Mouse (Mus musculus): Measurements from ENCODE around the gene Wdfy2. TPM values are rescaled to one million over a fixed set of nuclear protein-coding genes. Genes with fewer than 3 reads are reported as not detected.

The Wdfy2 gene
- total RNA-seq, 2 experiments from 2014 or later: 8.0 TPM

DNA sequence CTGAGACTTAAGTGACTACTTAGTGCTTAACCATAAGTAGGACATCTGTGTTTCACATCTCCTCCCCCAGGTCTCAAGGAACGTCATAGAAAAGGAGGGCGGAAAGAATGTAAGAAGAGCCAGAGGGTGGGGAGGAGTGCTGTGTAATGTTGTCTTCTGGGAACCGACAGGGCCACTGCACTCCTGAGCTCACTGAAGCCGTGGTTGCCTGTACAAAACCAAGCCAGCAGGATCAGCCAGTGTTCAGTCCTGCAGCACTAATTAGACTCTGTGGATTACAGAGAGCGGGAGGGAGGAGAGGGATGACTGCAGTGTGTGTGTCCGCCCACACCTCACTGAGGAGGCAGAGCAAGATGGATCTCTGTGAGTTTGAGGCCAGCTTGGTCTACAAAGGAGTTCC is 13.5 kb downstream of the Wdfy2 start:
- Histone ChIP-seq H3K4me3 (no peak overlapping the region), H3K27ac (peak overlapping the region; percentile 64)
- intact Hi-C loops (cut with DNase I): no loop called here
- peak; percentile 39 for DNase-seq
- TF ChIP-seq CTCF (IDR thresholded peaks at IDR 0.05): no peak

DNA sequence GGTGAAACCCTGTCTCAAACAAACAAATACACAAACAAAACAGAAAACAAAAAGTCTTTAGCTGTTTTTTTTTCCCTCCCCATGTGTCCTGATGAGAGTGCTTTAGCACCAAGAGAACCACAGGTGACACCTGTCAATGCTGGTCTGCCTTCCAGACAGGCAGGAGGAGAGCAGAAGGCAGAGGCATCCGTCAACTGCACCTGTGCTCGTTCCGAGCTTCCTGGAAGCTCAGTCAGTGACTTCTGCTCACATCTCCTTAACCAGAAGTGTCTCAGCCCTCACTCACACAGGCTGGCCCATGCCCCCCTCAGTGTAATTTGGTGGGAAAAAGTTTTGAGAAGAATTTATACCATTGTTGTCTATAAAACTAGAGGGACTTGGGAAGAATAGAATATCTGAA is 15.4 kb downstream of the Wdfy2 start:
- intact Hi-C loops (cut with DNase I): loop anchor here (2.0 kb wide), 1 partner anchor 16 kb away; no protein-coding TSS in a partner anchor
- DNase-seq: no peak
- TF ChIP-seq CTCF (IDR thresholded peaks at IDR 0.05): no peak
- H3K4me3 ChIP-seq: no peak overlapping the region
- H3K27ac ChIP-seq: peak overlapping the region; percentile 59; the same call in 1 of the 2 replicates

DNA sequence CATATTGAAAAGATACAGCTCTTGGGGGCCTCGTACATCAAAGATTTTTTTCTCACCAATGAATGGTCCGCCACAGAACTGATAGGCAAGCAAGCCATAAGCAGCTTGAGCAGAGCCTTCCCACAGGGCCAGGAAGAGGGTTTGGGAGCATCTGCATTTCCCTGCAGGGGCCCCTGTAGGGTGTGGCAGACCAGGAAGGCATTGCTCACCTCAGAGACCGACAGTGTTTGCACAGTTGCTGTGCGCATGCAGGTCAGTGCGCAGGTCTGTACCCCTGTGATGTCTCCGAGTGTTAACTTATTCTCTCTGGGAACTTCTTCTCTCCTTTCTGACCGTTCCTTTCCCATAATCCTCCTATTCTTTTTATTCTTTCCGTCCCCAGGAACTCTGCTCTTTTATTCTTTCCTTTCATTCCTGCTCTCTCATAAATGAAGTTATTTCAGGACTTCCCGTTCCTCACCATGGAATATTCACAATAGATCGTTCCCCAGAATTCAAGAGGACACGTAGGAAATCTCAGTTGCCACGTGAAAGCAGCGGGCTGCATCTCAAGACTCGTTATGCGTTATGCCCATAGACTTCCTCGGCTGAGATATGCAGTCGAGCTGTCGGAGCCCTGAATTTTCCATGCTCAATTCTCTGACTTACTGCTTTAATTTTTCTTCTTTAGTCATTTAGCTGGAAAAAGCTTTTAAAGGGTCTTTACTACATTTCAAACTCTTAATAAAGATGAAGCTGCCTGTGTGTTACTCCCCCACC is 17.8 kb downstream of the Wdfy2 start:
- H3K4me3 ChIP-seq: peak overlapping the region; percentile 35
- peak overlapping the region; percentile 50 for H3K27ac ChIP-seq
- no peak for DNase-seq
- intact Hi-C loops (cut with DNase I): no loop called here
- no peak for TF ChIP-seq CTCF (IDR thresholded peaks at IDR 0.05)

DNA sequence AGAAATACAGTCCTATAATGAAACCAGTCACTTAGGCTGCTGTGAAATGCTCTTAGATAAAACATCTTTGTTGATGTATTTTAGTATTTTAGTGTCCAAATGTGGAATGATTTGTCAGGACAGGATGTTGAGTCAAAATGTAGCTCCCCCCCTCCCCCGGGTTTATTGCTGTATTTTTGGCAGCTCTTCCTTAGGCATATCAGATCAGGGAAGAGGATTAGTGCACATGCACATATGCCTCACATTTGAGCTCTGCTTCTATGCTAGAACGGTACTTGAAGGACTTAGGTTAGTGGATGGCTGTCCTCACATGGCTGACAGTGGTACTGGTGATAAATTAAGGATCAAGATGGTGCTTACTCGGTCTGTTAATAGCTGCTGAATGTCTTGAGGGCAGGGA is 18.4 kb downstream of the Wdfy2 start:
- TF ChIP-seq CTCF (IDR thresholded peaks at IDR 0.05): no peak
- intact Hi-C loops (cut with DNase I): no loop called here
- DNase-seq: no peak
- peak overlapping the region; percentile 50 for H3K27ac ChIP-seq
- peak overlapping the region; percentile 35; the same call in 1 of the 2 replicates for H3K4me3 ChIP-seq

DNA sequence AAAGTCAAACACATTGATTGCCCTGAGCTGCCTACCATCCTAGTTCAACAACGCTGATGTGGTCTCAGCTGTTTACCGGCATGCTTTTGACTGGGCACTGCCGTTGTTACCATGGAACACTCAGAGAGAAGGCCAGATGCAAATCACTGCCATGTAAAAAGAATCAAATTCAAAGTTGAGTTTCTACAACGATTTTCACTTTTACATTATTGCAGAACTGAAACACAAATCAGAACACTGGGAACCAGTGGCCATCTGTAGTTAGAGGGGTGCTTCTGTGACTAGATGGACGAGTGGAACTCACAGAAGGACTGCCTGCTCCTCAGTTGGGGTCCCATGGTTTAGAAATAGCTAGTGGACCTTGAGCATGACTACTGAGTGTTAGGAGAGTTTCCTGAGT is 19.0 kb downstream of the Wdfy2 start:
- intact Hi-C loops (cut with DNase I): no loop called here
- no peak for TF ChIP-seq CTCF (IDR thresholded peaks at IDR 0.05)
- peak overlapping the region; percentile 50 for H3K27ac ChIP-seq
- DNase-seq: no peak
- H3K4me3 ChIP-seq: no peak overlapping the region

DNA sequence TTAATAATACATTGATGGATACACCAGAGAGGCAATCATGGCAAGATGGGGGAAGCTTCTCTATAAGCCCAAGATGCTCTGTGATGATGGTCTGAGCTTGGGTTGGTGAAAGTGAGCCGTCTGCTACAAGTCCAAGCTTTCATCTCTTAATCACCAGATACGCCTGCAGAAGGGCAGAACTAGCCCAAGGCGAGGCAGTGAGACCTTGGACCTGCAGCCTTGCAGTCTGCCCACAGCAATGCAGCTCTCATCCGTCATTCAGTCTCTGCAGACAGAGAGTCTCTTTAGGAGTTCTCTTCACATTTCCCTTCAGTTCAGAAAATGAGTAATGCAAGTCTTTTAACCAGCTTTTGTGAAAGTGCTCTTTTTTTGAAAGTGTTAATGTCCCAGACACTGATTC is 20.4 kb downstream of the Wdfy2 start:
- Histone ChIP-seq H3K27ac (peak overlapping the region; percentile 53), H3K4me3 (peak overlapping the region; percentile 19; the same call in 1 of the 2 replicates)
- intact Hi-C loops (cut with DNase I): no loop called here

DNA sequence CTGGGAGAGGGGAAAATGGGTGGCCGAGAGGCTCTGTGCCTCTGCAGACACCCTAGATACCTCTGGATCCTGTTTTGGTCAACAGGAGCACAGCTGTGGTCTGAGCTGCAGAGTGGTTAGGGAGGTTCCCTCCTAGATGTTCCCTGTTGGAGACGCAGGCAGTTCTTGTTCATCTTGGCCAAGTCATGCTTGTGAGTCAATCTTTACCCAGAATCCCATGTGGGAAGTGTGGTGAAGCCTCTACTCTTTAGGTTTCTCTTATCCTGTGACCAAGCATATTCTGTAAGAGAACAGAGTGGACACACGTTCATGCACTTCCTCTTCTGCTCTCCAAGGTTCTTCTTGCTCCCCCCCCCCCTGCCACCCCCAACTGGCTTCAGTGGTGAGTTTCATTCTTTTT is 20.8 kb downstream of the Wdfy2 start:
- intact Hi-C loops (cut with DNase I): no loop called here
- H3K27ac ChIP-seq: peak overlapping the region; percentile 53
- no peak for TF ChIP-seq CTCF (IDR thresholded peaks at IDR 0.05)
- DNase-seq: no peak
- H3K4me3 ChIP-seq: no peak overlapping the region

More for the DNA sequence above, 20.4 kb downstream of the Wdfy2 start:
- DNase-seq: no peak
- TF ChIP-seq CTCF (IDR thresholded peaks at IDR 0.05): no peak

DNA sequence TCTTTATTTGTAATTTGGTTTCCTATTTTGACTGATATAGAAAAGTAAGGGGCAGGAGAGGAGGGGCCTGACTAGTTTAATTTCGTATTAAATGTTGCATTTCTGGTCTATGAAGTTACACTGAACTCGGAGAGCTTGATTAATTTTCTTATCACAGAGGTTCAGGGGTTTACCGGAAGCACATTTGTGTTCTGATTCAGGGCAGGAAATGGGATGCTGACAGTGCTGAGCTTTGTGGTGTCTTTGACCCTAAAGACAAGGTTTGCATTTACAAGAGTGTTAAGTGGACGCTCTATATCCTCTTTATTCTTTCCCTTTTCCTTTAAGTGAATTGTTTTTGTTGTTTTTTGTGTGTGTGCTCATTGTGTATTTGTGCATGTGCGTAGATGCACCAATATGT is 25.1 kb downstream of the Wdfy2 start:
- H3K4me3 ChIP-seq: no peak overlapping the region
- no peak for DNase-seq
- TF ChIP-seq CTCF (IDR thresholded peaks at IDR 0.05): no peak
- no peak overlapping the region for H3K27ac ChIP-seq
- intact Hi-C loops (cut with DNase I): no loop called here

DNA sequence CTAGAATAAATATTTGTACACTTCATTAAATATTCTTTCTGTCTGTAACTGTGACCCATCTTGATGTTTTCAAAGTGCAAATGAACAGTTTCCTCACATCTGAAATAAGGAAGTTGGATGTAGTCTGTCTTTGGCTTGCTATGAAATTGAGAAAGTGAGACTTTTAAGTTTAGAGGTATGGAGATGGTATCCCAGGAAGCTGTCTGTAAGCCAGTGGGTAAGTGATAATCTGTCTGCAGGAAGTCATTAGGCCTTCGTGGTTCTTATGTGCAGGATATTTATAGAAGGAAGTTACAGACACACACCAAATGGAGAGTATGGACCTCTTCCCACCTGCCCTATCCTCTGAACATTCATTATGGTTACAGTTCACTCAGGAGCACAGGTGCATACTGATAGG is 26.8 kb downstream of the Wdfy2 start:
- TF ChIP-seq CTCF (IDR thresholded peaks at IDR 0.05): no peak
- H3K27ac ChIP-seq: peak overlapping the region; percentile 6
- intact Hi-C loops (cut with DNase I): no loop called here

DNA sequence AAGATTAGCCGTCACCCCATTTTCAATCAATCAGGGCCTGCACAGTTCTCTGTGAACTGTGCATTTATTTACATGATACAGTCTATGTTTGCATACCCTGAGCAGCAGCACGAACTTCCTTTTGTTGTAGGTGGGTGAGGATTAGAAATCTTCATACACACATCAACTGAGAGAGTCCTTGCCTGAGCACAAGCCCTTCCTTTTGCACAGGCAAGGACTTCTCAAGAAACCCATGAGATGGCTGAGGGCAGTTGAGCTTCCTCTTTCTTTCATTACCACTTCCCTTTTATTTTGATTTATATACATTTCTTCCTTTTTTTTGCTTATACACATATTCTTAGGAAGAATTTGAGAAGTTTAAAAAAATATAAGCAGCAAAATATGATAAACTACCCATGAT is 27.9 kb downstream of the Wdfy2 start:
- DNase-seq: no peak
- peak overlapping the region; percentile 24; the same call in 1 of the 2 replicates for H3K27ac ChIP-seq
- TF ChIP-seq CTCF (IDR thresholded peaks at IDR 0.05): no peak
- intact Hi-C loops (cut with DNase I): no loop called here
- no peak overlapping the region for H3K4me3 ChIP-seq

More for the DNA sequence above, 26.8 kb downstream of the Wdfy2 start:
- DNase-seq: no peak
- no peak overlapping the region for H3K4me3 ChIP-seq

DNA sequence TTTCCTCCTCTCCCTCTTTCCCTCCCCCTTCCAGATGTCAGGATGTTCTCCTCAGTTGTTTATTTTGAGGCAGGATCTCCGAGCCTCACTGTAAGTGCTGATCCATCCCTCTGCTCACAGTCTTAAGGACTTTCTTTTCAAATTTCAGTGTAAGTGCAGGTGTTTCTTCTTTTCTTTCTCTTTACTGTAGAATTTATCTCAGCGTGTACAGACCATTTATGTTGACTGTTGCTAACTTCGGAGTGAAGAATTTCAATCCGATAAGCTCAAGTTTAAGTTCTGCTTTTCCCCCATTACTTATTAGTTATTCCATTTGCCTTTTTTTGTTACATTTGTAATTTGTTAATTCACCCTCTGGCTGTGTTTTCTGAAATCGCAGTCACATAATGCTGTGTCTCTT is 29.6 kb downstream of the Wdfy2 start:
- no peak for TF ChIP-seq CTCF (IDR thresholded peaks at IDR 0.05)
- no peak for DNase-seq
- intact Hi-C loops (cut with DNase I): no loop called here
- Histone ChIP-seq H3K4me3 (no peak overlapping the region), H3K27ac (peak overlapping the region; percentile 63; the same call in 1 of the 2 replicates)

DNA sequence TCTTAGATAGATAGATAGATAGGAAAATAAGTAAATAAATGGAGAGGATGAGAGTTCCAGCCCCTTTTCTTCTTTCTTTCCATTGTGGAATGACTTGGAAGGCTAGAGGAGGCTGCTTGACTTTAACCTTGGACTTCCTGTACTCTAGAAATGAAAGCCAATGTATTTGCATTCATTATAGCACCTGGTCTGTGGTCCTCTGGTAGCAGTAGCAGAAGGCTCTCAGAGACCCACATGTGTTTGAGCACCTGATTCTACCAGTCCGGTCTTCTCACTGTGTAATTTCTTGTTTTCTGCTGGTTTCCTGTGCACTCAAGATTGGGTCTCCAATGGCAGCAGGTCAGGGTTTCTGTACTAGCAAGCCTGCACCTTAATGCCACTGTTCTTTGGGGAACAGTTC is 30.1 kb downstream of the Wdfy2 start:
- H3K27ac ChIP-seq: peak overlapping the region; percentile 63; the same call in 1 of the 2 replicates
- no peak for DNase-seq
- intact Hi-C loops (cut with DNase I): no loop called here
- TF ChIP-seq CTCF (IDR thresholded peaks at IDR 0.05): no peak
- no peak overlapping the region for H3K4me3 ChIP-seq

DNA sequence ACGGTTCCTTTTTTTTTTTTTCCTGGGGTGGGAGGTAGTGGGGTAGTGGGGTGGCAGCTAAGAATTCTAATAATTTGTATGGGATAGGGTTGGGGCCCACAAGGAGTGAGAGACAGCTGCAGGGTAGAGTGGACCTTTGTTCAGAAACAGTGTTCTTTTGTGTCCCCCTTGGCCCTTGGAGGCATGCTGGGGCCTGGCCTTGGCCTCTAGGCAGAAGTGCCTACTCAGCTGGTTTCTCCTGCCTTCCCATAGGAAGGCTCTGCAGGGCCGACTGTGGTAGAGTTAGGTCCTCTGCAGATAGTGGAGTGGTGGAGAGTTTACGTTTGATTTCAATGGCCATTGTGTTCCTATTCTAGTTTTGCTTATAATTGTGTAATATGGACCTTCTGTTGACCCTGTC is 30.8 kb downstream of the Wdfy2 start:
- intact Hi-C loops (cut with DNase I): loop anchor here (2.0 kb wide), 1 partner anchor 15 kb away; no protein-coding TSS in a partner anchor
- TF ChIP-seq CTCF (IDR thresholded peaks at IDR 0.05): no peak
- H3K4me3 ChIP-seq: no peak overlapping the region
- no peak for DNase-seq
- H3K27ac ChIP-seq: no peak overlapping the region; the same call in 1 of the 2 replicates

DNA sequence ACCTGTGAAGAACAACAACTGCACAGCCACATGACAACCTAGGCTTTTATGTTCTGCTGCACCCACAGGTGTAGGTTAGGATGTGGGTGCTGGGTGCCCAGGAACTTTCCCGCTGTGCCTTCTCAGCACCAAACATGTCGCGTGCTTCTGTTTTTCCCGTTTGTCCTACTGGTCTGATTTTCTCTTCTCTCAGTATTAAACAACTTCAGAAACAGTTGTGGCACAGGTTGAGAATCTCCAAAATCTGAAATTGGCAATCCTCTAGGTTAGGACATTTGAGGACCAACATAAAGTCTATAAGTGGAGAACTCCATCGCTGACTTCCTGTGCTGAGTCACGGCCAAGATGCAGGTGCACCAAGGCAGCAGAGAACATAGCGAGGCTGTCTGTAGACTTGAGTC is 32.8 kb downstream of the Wdfy2 start:
- intact Hi-C loops (cut with DNase I): no loop called here
- Histone ChIP-seq H3K27ac (no peak overlapping the region), H3K4me3 (no peak overlapping the region)
- no peak for DNase-seq
- TF ChIP-seq CTCF (IDR thresholded peaks at IDR 0.05): no peak
